Mouse (Mus musculus) intestine, embryonic 16.5 days (tissue): Measurements from ENCODE around the gene Clec4d. TPM values are rescaled to one million over a fixed set of nuclear protein-coding genes. Genes with fewer than 3 reads are reported as not detected.
"Not testable (repeated sequence)": the region's sequence is repeated elsewhere in the genome, so short reads cannot be mapped to it uniquely, and the experiment has no call there.

Experiments used
- ATAC-seq: fragments of 200-750 bp; cut with Nextera tagmentation; 2 replicates; pipeline ENCODE4 v1.8.0; 2017; ENCODE audit warnings: moderate TSS enrichment, moderate library complexity
- H3K27ac ChIP-seq: fragments of 300-500 bp; sonication (generic); 2 replicates; pipeline ENCODE4 v1.5.1; 2014; ENCODE audit warnings: mild to moderate bottlenecking, low read length
- H3K27me3 ChIP-seq: fragments of 300-500 bp; sonication (generic); replicated peaks from 2 replicates; pipeline ENCODE4 v1.6.1; 2014; ENCODE audit warnings: low read length, control low read depth, mixed read lengths; ENCODE audit not compliant: control insufficient read depth, insufficient read depth
- H3K36me3 ChIP-seq: fragments of 300-500 bp; sonication (generic); 2 replicates; pipeline ENCODE4 v1.6.1; 2014; ENCODE audit warnings: low read length, control low read depth; ENCODE audit not compliant: control insufficient read depth, insufficient read depth
- H3K4me1 ChIP-seq: fragments of 300-500 bp; sonication (generic); 2 replicates; pipeline ENCODE4 v1.6.1; 2014; ENCODE audit warnings: low read length, control low read depth, mixed read lengths; ENCODE audit not compliant: control insufficient read depth, insufficient read depth
- H3K4me2 ChIP-seq: fragments of 300-500 bp; sonication (generic); 2 replicates; pipeline ENCODE4 v1.6.1; 2014; ENCODE audit warnings: low read depth, low read length, control low read depth
- H3K4me3 ChIP-seq: fragments of 300-500 bp; sonication (generic); 2 replicates; pipeline ENCODE4 v1.5.1; 2014; ENCODE audit warnings: mild to moderate bottlenecking, low read length
- H3K9ac ChIP-seq: fragments of 300-500 bp; sonication (generic); 2 replicates; pipeline ENCODE4 v1.6.1; 2014; ENCODE audit warnings: low read depth, low read length
- H3K9me3 ChIP-seq: fragments of 300-500 bp; sonication (generic); 2 replicates; pipeline ENCODE4 v1.6.1; 2016; ENCODE audit warnings: low read length, control low read depth; ENCODE audit not compliant: control insufficient read depth
- WGBS: fragments of 180-500 bp; shearing (Covaris S2); extraction: QIAGEN DNeasy Blood & Tissue Kit; methylation state at CpG from one replicate; pipeline ENCODE4 v1.1.7; 2014; 5-methylcytosine and 5-hydroxymethylcytosine counted together
- polyA plus RNA-seq: library from polyadenylated mRNA; unstranded; fragments of >200 nt; fragmentation: Nextera tagmentation; extraction: Ambion mirVana; gene quantifications from 2 replicates; pipeline ENCODE4 v1.2.1, GENCODE M21; 2015

Clec4d gene
- polyA plus RNA-seq, 1 experiment from 2014 or later, result 0.20 TPM

- no peaks in the 10 kb centered on the region for H3K4me1 ChIP-seq
- H3K9me3 ChIP-seq, result no peaks in the 10 kb centered on the region
- H3K9ac ChIP-seq, result no peak overlapping the region
- ATAC-seq, result peak; percentile 91
- H3K4me3 ChIP-seq, result no peak overlapping the region
- 98% methylated on average over 1 of the region's 1 CpGs for WGBS
- no peak overlapping the region for H3K27ac ChIP-seq
- no peak overlapping the region for H3K4me2 ChIP-seq
- no peaks in the 10 kb centered on the region for H3K36me3 ChIP-seq
- no peaks in the 10 kb centered on the region for H3K27me3 ChIP-seq
These were observed 31.0 kb downstream of the Clec4d start for GRCm38 (mm10) chr6:123292751-123293400.

GRCm38 (mm10) chr6:123293509-123293908 is 31.6 kb downstream of the Clec4d start:
- H3K9ac ChIP-seq, H3K9me3 ChIP-seq, H3K36me3 ChIP-seq, H3K4me3 ChIP-seq, ATAC-seq, H3K4me2 ChIP-seq, H3K27me3 ChIP-seq, H3K4me1 ChIP-seq, H3K27ac ChIP-seq: not testable (repeated sequence)
- 82% methylated on average over 11 of the region's 11 CpGs for WGBS

GRCm38 (mm10) chr6:123296687-123297086 is 34.8 kb downstream of the Clec4d start:
- Histone ChIP-seq H3K9ac (no peak overlapping the region), H3K9me3 (no peaks in the 10 kb centered on the region), H3K27ac (no peak overlapping the region), H3K4me1 (no peaks in the 10 kb centered on the region), H3K4me3 (no peak overlapping the region), H3K36me3 (no peaks in the 10 kb centered on the region), H3K4me2 (no peak overlapping the region), H3K27me3 (no peaks in the 10 kb centered on the region)
- ATAC-seq, result no peak
- 69% methylated on average over 1 of the region's 1 CpGs for WGBS

- ATAC-seq, H3K4me3 ChIP-seq, H3K4me1 ChIP-seq, H3K9ac ChIP-seq, H3K36me3 ChIP-seq, H3K4me2 ChIP-seq, H3K27ac ChIP-seq, H3K9me3 ChIP-seq, H3K27me3 ChIP-seq: not testable (repeated sequence)
- 82% methylated on average over 7 of the region's 7 CpGs for WGBS
These were observed 44.4 kb downstream of the Clec4d start for GRCm38 (mm10) chr6:123306315-123306714.

- H3K36me3 ChIP-seq, result no peaks in the 10 kb centered on the region
- H3K9me3 ChIP-seq, result no peaks in the 10 kb centered on the region
- no peak within 1 kb of the TSS for H3K4me2 ChIP-seq
- WGBS, result 82% methylated on average over 2 of the region's 2 CpGs
- no peak within 1 kb of the TSS for H3K27ac ChIP-seq
- no peaks in the 10 kb centered on the region for H3K4me1 ChIP-seq
- no peak within 1 kb of the TSS for H3K9ac ChIP-seq
- no peak within 1 kb of the TSS for H3K4me3 ChIP-seq
- ATAC-seq, result no peak
- no peaks in the 10 kb centered on the region for H3K27me3 ChIP-seq
These were observed 46.1 kb downstream of the Clec4d start, which contains the start of gene Vmn2r19 for GRCm38 (mm10) chr6:123308033-123308432. TSS of gene Vmn2r19 (plus strand) at chr6:123308333.

Other genes with a start within 250 kb of the Clec4d start
- not detected in 2 replicates for gene Clec4b1, start 212.1 kb upstream of the Clec4d start, polyA plus RNA-seq
- 5.8 and 6.3 TPM in 2 replicates for gene Clec4a2, start 155.7 kb upstream of the Clec4d start, polyA plus RNA-seq
- gene Clec4b2, start 89.2 kb upstream of the Clec4d start, polyA plus RNA-seq, result not detected in 2 replicates
- 3.4 and 5.1 TPM in 2 replicates for gene Clec4n, start 32.3 kb upstream of the Clec4d start, polyA plus RNA-seq
- 0.13 TPM in 1 of 2 replicates, not detected in the other for gene Clec4e, start 27.8 kb downstream of the Clec4d start, polyA plus RNA-seq
- gene Vmn2r19, start 46.2 kb downstream of the Clec4d start, polyA plus RNA-seq, result not detected in 2 replicates
- not detected in 2 replicates for gene Vmn2r20, start 156.0 kb downstream of the Clec4d start, polyA plus RNA-seq